Mouse (Mus musculus): Measurements from ENCODE around the gene Hsd17b12.

Hsd17b12 gene

GRCm38 (mm10) chr2:94002331-94002730 lies 155.4 kb downstream of the Hsd17b12 start:
- DNase-seq (ENCODE audit: low spot score): peak; percentile 48

GRCm38 (mm10) chr2:94001918-94002317 lies 155.8 kb downstream of the Hsd17b12 start:
- DNase-seq (ENCODE audit: low spot score): no peak

GRCm38 (mm10) chr2:94001411-94001810 lies 156.4 kb downstream of the Hsd17b12 start:
- DNase-seq (ENCODE audit: low spot score): no peak

- no peak for DNase-seq (ENCODE audit: low spot score)
Observed at GRCm38 (mm10) chr2:93996254-93996653, 161.5 kb downstream of the Hsd17b12 start, which contains the start of gene Gm27027. TSS of gene Gm27027 (minus strand) at chr2:93996354.

- DNase-seq (ENCODE audit: low spot score): no peak
Observed at GRCm38 (mm10) chr2:93992810-93993209, 165.0 kb downstream of the Hsd17b12 start.

- no peak for DNase-seq (ENCODE audit: low spot score)
Observed at GRCm38 (mm10) chr2:93992259-93992658, 165.5 kb downstream of the Hsd17b12 start.

GRCm38 (mm10) chr2:93991336-93991735 lies 166.4 kb downstream of the Hsd17b12 start:
- no peak for DNase-seq (ENCODE audit: low spot score)

GRCm38 (mm10) chr2:93988440-93988839 lies 169.3 kb downstream of the Hsd17b12 start:
- DNase-seq (ENCODE audit: low spot score): no peak
